Mouse (Mus musculus): ENCODE measurements around the gene Olfr771.
"Not testable (repeated sequence)": the region's sequence is repeated elsewhere in the genome, so short reads cannot be mapped to it uniquely, and the experiment has no call there.

Gene Olfr771

GRCm38 (mm10) chr10:129164651-129165050 is at the start of gene Olfr771:
TSS of gene Olfr771 (minus strand) at chr10:129164751.
- no peak for DNase-seq (ENCODE audit: low read depth, low spot score)

- not testable (repeated sequence) for DNase-seq (ENCODE audit: low read depth, low spot score)
Measured at GRCm38 (mm10) chr10:129187319-129187718, 22.8 kb upstream of the Olfr771 start, which contains the start of gene Olfr773. TSS of gene Olfr773 (minus strand) at chr10:129187419.

- not testable (repeated sequence) for DNase-seq (ENCODE audit: low read depth, low spot score)
Measured at GRCm38 (mm10) chr10:129177821-129178220, 13.3 kb upstream of the Olfr771 start, which contains the start of gene Olfr772. TSS of gene Olfr772 (minus strand) at chr10:129177921.

GRCm38 (mm10) chr10:129138898-129139297 is 25.7 kb downstream of the Olfr771 start, which contains the start of gene Olfr770:
TSS of gene Olfr770 (minus strand) at chr10:129138998.
- no peak for DNase-seq (ENCODE audit: low read depth, low spot score)

GRCm38 (mm10) chr10:129117761-129118160 is 46.8 kb downstream of the Olfr771 start, which contains the start of gene Olfr769:
TSS of gene Olfr769 (minus strand) at chr10:129117861.
- DNase-seq (ENCODE audit: low read depth, low spot score), result no peak

GRCm38 (mm10) chr10:129115146-129115545 is 49.4 kb downstream of the Olfr771 start:
- no peak for DNase-seq (ENCODE audit: low read depth, low spot score)
